ENCODE assay signal across 9 mouse cellular contexts in the genomic region with DNA sequence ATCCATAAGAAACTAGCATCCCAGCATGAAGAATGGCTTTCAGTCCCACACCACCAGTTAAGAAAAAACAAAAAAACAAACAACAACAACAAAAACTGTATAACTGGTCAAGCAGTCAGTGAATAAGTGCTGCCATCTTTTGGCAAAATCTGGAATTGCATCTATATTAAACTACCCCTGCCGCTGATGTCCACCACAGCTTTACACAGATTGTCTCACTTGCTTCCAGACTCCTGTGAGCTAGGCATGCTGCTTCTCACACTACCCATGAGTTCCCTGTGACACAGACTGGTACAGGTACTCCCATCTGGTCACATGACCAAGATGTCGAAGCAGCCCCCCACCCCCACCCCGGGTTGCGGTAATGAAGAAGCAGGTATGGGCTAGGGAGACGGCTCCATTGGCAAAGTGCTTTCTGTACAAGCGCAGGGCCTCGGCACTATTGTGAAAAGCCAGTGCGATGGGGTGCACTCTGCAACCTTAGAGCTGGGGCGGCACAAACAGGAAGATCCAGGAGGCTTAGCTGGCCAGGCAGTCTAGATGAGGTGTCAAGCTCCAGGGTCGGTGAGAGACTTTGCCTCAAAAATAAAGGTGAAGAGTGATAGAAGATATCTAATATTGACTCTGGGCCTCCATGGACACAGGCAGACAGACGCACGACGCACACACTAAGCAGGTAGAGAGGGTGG. TPM values are rescaled to one million over a fixed set of nuclear protein-coding genes. Genes with fewer than 3 reads are reported as not detected.
DNase-seq lines count a peak whose midpoint lies in the region; ATAC-seq and TF ChIP-seq lines count a peak whose summit lies in the region.
"Had no signal": no experiment of that assay in that cellular context is flagged by ENCODE, and none has a peak within 500 bp of the region (broad histone marks: within the 10 kb centered on the region; RNA-seq: fewer than 3 reads in every experiment).

No protein-coding gene starts in this region.

- H3K9ac ChIP-seq in kidney, embryonic 16.5 days (replicated peaks; ENCODE audit: low read length): no peak overlapping the region
- no peak overlapping the region for H3K9ac ChIP-seq in hindbrain, embryonic 11.5 days (ENCODE audit: low read depth, low read length)
- H3K9ac ChIP-seq in midbrain, embryonic 12.5 days (replicated peaks): no peak overlapping the region
- H3K9ac ChIP-seq: stomach, embryonic 15.5 days had no signal

- no peak overlapping the region for H3K4me2 ChIP-seq in kidney, embryonic 16.5 days (replicated peaks; ENCODE audit: low read depth, low read length)
- H3K4me2 ChIP-seq in hindbrain, embryonic 11.5 days (replicated peaks; ENCODE audit: low read depth, low read length): no peak overlapping the region
- no peak overlapping the region for H3K4me2 ChIP-seq in midbrain, embryonic 12.5 days (replicated peaks)
- H3K4me2 ChIP-seq: stomach, embryonic 15.5 days had no signal

- H3K27ac ChIP-seq in kidney, adult 2 months (ENCODE audit: insufficient read depth, low read depth, low read length): no peak overlapping the region
- no peak overlapping the region for H3K27ac ChIP-seq in kidney, embryonic 16.5 days (ENCODE audit: low read length)
- H3K27ac ChIP-seq in hindbrain, embryonic 11.5 days (ENCODE audit: low read depth, low read length): no peak overlapping the region
- H3K27ac ChIP-seq in midbrain, embryonic 12.5 days (replicated peaks): no peak overlapping the region
- H3K27ac ChIP-seq: stomach, embryonic 15.5 days had no signal

- TF ChIP-seq POLR2A in kidney, adult 2 months (IDR thresholded peaks at IDR 0.05; ENCODE audit: low read depth, low read length): no peak
- TF ChIP-seq POLR2A in brain, embryonic 14.5 days (IDR thresholded peaks at IDR 0.05; ENCODE audit: borderline replicate concordance, extremely low read depth, insufficient read depth, insufficient read length, poor library complexity, severe bottlenecking): no peak

- no peak overlapping the region for H3K4me3 ChIP-seq in kidney, adult 2 months (ENCODE audit: insufficient read depth, low read depth, low read length)
- H3K4me3 ChIP-seq in kidney, embryonic 16.5 days (ENCODE audit: low read length): no peak overlapping the region
- no peak overlapping the region for H3K4me3 ChIP-seq in hindbrain, embryonic 11.5 days (ENCODE audit: low read depth, low read length)
- H3K4me3 ChIP-seq in midbrain, embryonic 12.5 days: no peak overlapping the region
- H3K4me3 ChIP-seq: stomach, embryonic 15.5 days had no signal

- H3K9me3 ChIP-seq in kidney, embryonic 16.5 days (ENCODE audit: low read length): no peaks in the 10 kb centered on the region
- H3K9me3 ChIP-seq in hindbrain, embryonic 11.5 days (ENCODE audit: control insufficient read depth, low read length): no peaks in the 10 kb centered on the region
- no peaks in the 10 kb centered on the region for H3K9me3 ChIP-seq in midbrain, embryonic 12.5 days
- H3K9me3 ChIP-seq: stomach, embryonic 15.5 days had no signal

- no peaks in the 10 kb centered on the region for H3K27me3 ChIP-seq in kidney, adult 2 months (replicated peaks; ENCODE audit: control insufficient read depth, insufficient read depth, low read length)
- H3K27me3 ChIP-seq in kidney, embryonic 16.5 days (ENCODE audit: insufficient read depth, low read length): no peaks in the 10 kb centered on the region
- no peaks in the 10 kb centered on the region for H3K27me3 ChIP-seq in hindbrain, embryonic 11.5 days (ENCODE audit: control insufficient read depth, insufficient read depth, low read length)
- H3K27me3 ChIP-seq in midbrain, embryonic 12.5 days: peaks cover 8% of the 10 kb centered on the region
- H3K27me3 ChIP-seq: stomach, embryonic 15.5 days had no signal

- H3K36me3 ChIP-seq in kidney, adult 2 months (ENCODE audit: control insufficient read depth, insufficient read depth, low read length): no peaks in the 10 kb centered on the region; the same call in 1 of the 2 replicates
- no peaks in the 10 kb centered on the region for H3K36me3 ChIP-seq in kidney, embryonic 16.5 days (ENCODE audit: insufficient read depth, low read length)
- no peaks in the 10 kb centered on the region for H3K36me3 ChIP-seq in hindbrain, embryonic 11.5 days (ENCODE audit: control insufficient read depth, insufficient read depth, low read length)
- no peaks in the 10 kb centered on the region for H3K36me3 ChIP-seq in midbrain, embryonic 12.5 days
- H3K36me3 ChIP-seq: stomach, embryonic 15.5 days had no signal

- no peaks in the 10 kb centered on the region for H3K4me1 ChIP-seq in kidney, adult 2 months (ENCODE audit: control insufficient read depth, insufficient read depth, low read length)
- H3K4me1 ChIP-seq in kidney, embryonic 16.5 days (ENCODE audit: insufficient read depth, low read length): no peaks in the 10 kb centered on the region
- H3K4me1 ChIP-seq in hindbrain, embryonic 11.5 days (replicated peaks; ENCODE audit: control insufficient read depth, insufficient read depth, low read length): no peaks in the 10 kb centered on the region
- no peaks in the 10 kb centered on the region for H3K4me1 ChIP-seq in midbrain, embryonic 12.5 days

- WGBS in kidney, adult 2 months: 62% methylated on average over 13 of the region's 13 CpGs
- WGBS in kidney, embryonic 16.5 days: 61% methylated on average over 13 of the region's 13 CpGs
- 72% methylated on average over 13 of the region's 13 CpGs for WGBS in hindbrain, embryonic 11.5 days
- 75% methylated on average over 13 of the region's 13 CpGs for WGBS in midbrain, embryonic 12.5 days

- DNase-seq in kidney, adult 2 months: peak; percentile 65
- DNase-seq in CD4-positive helper T cell, adult 2 months (ENCODE audit: low read depth, low spot score): peak; percentile 37
- DNase-seq in brain, embryonic 14.5 days (ENCODE audit: low read depth): peak; percentile 55
- DNase-seq in hindbrain, embryonic 11.5 days (ENCODE audit: low spot score): peak; percentile 76
- DNase-seq in gastrocnemius, postnatal 25 days: no peak
- DNase-seq in urinary bladder, postnatal 25 days (ENCODE audit: low spot score): no peak

- peak; percentile 41 for TF ChIP-seq CTCF in kidney, adult 2 months (conservative IDR thresholded peaks at IDR 0.05; ENCODE audit: insufficient read depth, insufficient read length, low read depth, low read length)
- peak; percentile 60; the same call in 1 of the 2 replicates for TF ChIP-seq CTCF in brain, embryonic 14.5 days (IDR thresholded peaks at IDR 0.05; ENCODE audit: borderline replicate concordance, extremely low read depth, insufficient read depth, insufficient read length)

- ATAC-seq in kidney, embryonic 16.5 days (ENCODE audit: low FRiP score, low TSS enrichment): no peak
- ATAC-seq in hindbrain, embryonic 11.5 days (ENCODE audit: low FRiP score): no peak
- ATAC-seq in midbrain, embryonic 12.5 days (ENCODE audit: low FRiP score, low read depth): peak; percentile 73; the same call in 1 of the 2 replicates

RNA-seq across cellular contexts. Expression of gene Slc22a1, which starts 14.9 kb away (rescaled TPM):
- 468 and 516 TPM in 2 replicates for polyA plus RNA-seq in kidney, adult 2 months (2012; rRNA removed)
- polyA plus RNA-seq in kidney, embryonic 16.5 days (2015; fragmentation: Nextera tagmentation; extraction: Ambion mirVana): 18.2 and 21.0 TPM in 2 replicates
- polyA plus RNA-seq in brain, embryonic 14.5 days (2012; rRNA removed): not detected in 2 replicates
- polyA plus RNA-seq in hindbrain, embryonic 11.5 days (2014; fragmentation: Nextera tagmentation; extraction: Ambion mirVana): not detected in 2 replicates
- polyA plus RNA-seq in midbrain, embryonic 12.5 days (2016; fragmentation: Nextera tagmentation; extraction: Ambion mirVana): not detected in 2 replicates
- total RNA-seq in gastrocnemius, postnatal 25 days (2021): not detected

Comparison
In these comparisons a context has a peak if more than half of its experiments do, and no peak if none do; other contexts are left out.
1. DNase-seq: peak in kidney, adult 2 months (single experiment), CD4-positive helper T cell, adult 2 months (single experiment), brain, embryonic 14.5 days (single experiment) and hindbrain, embryonic 11.5 days (single experiment); none in gastrocnemius, postnatal 25 days (single experiment) and urinary bladder, postnatal 25 days (single experiment).
2. RNA of gene Slc22a1, which starts 14.9 kb away (polyA plus RNA-seq): 468 to 516 TPM in kidney, adult 2 months and 18.2 to 21.0 TPM in kidney, embryonic 16.5 days; not detected in brain, embryonic 14.5 days, not detected in hindbrain, embryonic 11.5 days and not detected in midbrain, embryonic 12.5 days; every median in the first group is over 10 times any median in the second.